Mouse (Mus musculus): ENCODE results near the gene Pde4d. TPM values are rescaled to one million over a fixed set of nuclear protein-coding genes. Genes with fewer than 3 reads are reported as not detected.

The Pde4d gene
- total RNA-seq (2023) = 10 to 100 TPM; 25.6 to 25.8 TPM

GRCm38 (mm10) chr13:108449116-108450097 lies at the start of gene Pde4d:
Gene Pde4d (plus strand): TSS chr13:108449948.

Other genes starting within 250 kb of the Pde4d start
- gene Elovl7, start 235.5 kb upstream of the Pde4d start, total RNA-seq (2023) = not detected
- gene Depdc1b, start 133.6 kb upstream of the Pde4d start, total RNA-seq (2023) = 1 to 10 TPM in 1 of 2 experiments, not detected in 1; 1.4 TPM